Mouse (Mus musculus) CH12.LX (cell line): ENCODE data around the gene Mitf. TPM values are rescaled to one million over a fixed set of nuclear protein-coding genes. Genes with fewer than 3 reads are reported as not detected.

Source experiments
- DNase-seq: peaks from one replicate; pipeline ENCODE4 v3.0.0-alpha.2; 2013; ENCODE audit errors: extremely low read depth
- H3K27ac ChIP-seq: 2 replicates; pipeline ENCODE4 v1.5.1; 2012; ENCODE audit warnings: low read depth, mild to moderate bottlenecking, control low read depth, moderate library complexity; ENCODE audit not compliant: insufficient read depth
- H3K27me3 ChIP-seq: replicated peaks from 2 replicates; pipeline ENCODE3; 2012; ENCODE audit warnings: inconsistent platforms
- H3K36me3 ChIP-seq, 2 experiments: replicated peaks in 1 of 2; 2 replicates each; pipeline versions ENCODE3 to v1.6.1; 2012; ENCODE audit warnings: inconsistent platforms in 1 of 2, low read length in 1 of 2, mild to moderate bottlenecking in 1 of 2, mixed read lengths in 1 of 2, moderate library complexity in 1 of 2; ENCODE audit not compliant: control insufficient read depth in 1 of 2, insufficient read depth in 1 of 2
- H3K4me1 ChIP-seq, 2 experiments: 2 replicates each; pipeline ENCODE4 v1.6.1; 2012; ENCODE audit warnings: inconsistent platforms in 1 of 2, moderate library complexity in 1 of 2; ENCODE audit not compliant: insufficient read depth in 2 of 2, control insufficient read depth in 1 of 2
- H3K4me2 ChIP-seq: 2 replicates; pipeline ENCODE4 v1.6.1; 2012; ENCODE audit warnings: low read depth, mild to moderate bottlenecking, control low read depth; ENCODE audit not compliant: poor library complexity, insufficient read depth, severe bottlenecking
- H3K4me3 ChIP-seq, 3 experiments: fragments of 150-350 bp in 1 of 3; sonication (generic) in 1 of 3; replicated peaks in 1 of 3; 2 replicates each; pipeline versions ENCODE3 to v1.5.1; 2011 to 2012; ENCODE audit warnings: low read depth in 2 of 3, low read length in 2 of 3, mild to moderate bottlenecking in 2 of 3, moderate library complexity in 2 of 3, control low read depth in 1 of 3, improper control_type of control experiment in 1 of 3, inconsistent platforms in 1 of 3, mixed read lengths in 1 of 3; ENCODE audit not compliant: poor library complexity in 1 of 3
- H3K79me2 ChIP-seq: replicated peaks from 2 replicates; pipeline ENCODE4 v1.6.1; 2012; ENCODE audit warnings: mild to moderate bottlenecking, moderate library complexity; ENCODE audit not compliant: control insufficient read depth, poor library complexity, insufficient read depth, severe bottlenecking; ENCODE audit errors: extremely low read depth
- H3K9ac ChIP-seq: 2 replicates; pipeline ENCODE4 v1.6.1; 2012; ENCODE audit warnings: low read depth, mild to moderate bottlenecking, control low read depth, moderate library complexity; ENCODE audit not compliant: insufficient read depth
- H3K9me3 ChIP-seq: replicated peaks from 2 replicates; pipeline ENCODE3; 2012; ENCODE audit warnings: low read length, inconsistent platforms, mixed read lengths
- BHLHE40 ChIP-seq: IDR thresholded peaks from 2 replicates; pipeline ENCODE4 v1.6.1; 2011; ENCODE audit warnings: mild to moderate bottlenecking, low read depth, low read length, improper control_type of control experiment
- CHD1 ChIP-seq: IDR thresholded peaks from 2 replicates; pipeline ENCODE4 v1.6.1; 2012; ENCODE audit warnings: low read depth, low read length, improper control_type of control experiment, inconsistent platforms
- CTCF ChIP-seq, 2 experiments: IDR thresholded peaks in 1 of 2; conservative IDR thresholded peaks in 1 of 2; 2 replicates each; pipeline ENCODE4 v1.5.1; 2011 to 2012; ENCODE audit warnings: low read depth in 2 of 2, low read length in 2 of 2, improper control_type of control experiment in 1 of 2, inconsistent platforms in 1 of 2, mild to moderate bottlenecking in 1 of 2, moderate library complexity in 1 of 2
- E2F4 ChIP-seq: IDR thresholded peaks from 2 replicates; pipeline ENCODE4 v1.6.1; 2011; ENCODE audit warnings: low read depth, low read length, improper control_type of control experiment; ENCODE audit not compliant: insufficient replicate concordance
- ELF1 ChIP-seq: IDR thresholded peaks from 2 replicates; pipeline ENCODE4 v1.6.1; 2014; ENCODE audit warnings: low read depth, mild to moderate bottlenecking, inconsistent platforms, low read length, improper control_type of control experiment
- ETS1 ChIP-seq: conservative IDR thresholded peaks from 2 replicates; pipeline ENCODE4 v1.6.1; 2012; ENCODE audit warnings: low read depth, mild to moderate bottlenecking, inconsistent platforms, low read length, improper control_type of control experiment, moderate library complexity
- GABPA ChIP-seq: IDR thresholded peaks from 2 replicates; pipeline ENCODE4 v1.6.1; 2012; ENCODE audit warnings: low read depth, low read length, improper control_type of control experiment, inconsistent platforms; ENCODE audit not compliant: insufficient replicate concordance
- JUN ChIP-seq: IDR thresholded peaks from 2 replicates; pipeline ENCODE4 v1.6.1; 2011; ENCODE audit warnings: low read depth, mild to moderate bottlenecking, low read length, improper control_type of control experiment, moderate library complexity; ENCODE audit not compliant: insufficient read depth
- KAT2A ChIP-seq: IDR thresholded peaks from 2 replicates; pipeline ENCODE4 v1.6.1; 2012; ENCODE audit warnings: low read length, improper control_type of control experiment, inconsistent platforms; ENCODE audit not compliant: insufficient replicate concordance
- MAFK ChIP-seq: IDR thresholded peaks from 2 replicates; pipeline ENCODE4 v1.6.1; 2011; ENCODE audit warnings: low read length, improper control_type of control experiment; ENCODE audit not compliant: insufficient replicate concordance
- MAX ChIP-seq: IDR thresholded peaks from 2 replicates; pipeline ENCODE4 v1.6.1; 2011; ENCODE audit warnings: low read length, improper control_type of control experiment
- MAZ ChIP-seq: IDR thresholded peaks from 2 replicates; pipeline ENCODE4 v1.6.1; 2012; ENCODE audit warnings: low read depth, mild to moderate bottlenecking, inconsistent platforms, low read length, improper control_type of control experiment, moderate library complexity
- MXI1 ChIP-seq: IDR thresholded peaks from 2 replicates; pipeline ENCODE4 v1.6.1; 2011; ENCODE audit warnings: mild to moderate bottlenecking, low read depth, low read length, improper control_type of control experiment
- MYC ChIP-seq: IDR thresholded peaks from 2 replicates; pipeline ENCODE4 v1.6.1; 2011; ENCODE audit warnings: low read depth, mild to moderate bottlenecking, improper control_type of control experiment, low read length
- NELFE ChIP-seq: IDR thresholded peaks from 2 replicates; pipeline ENCODE4 v1.6.1; 2011; ENCODE audit warnings: low read depth, low read length, improper control_type of control experiment
- POLR2A ChIP-seq: IDR thresholded peaks from 2 replicates; pipeline ENCODE4 v1.6.1; 2011; ENCODE audit warnings: low read depth, mild to moderate bottlenecking, improper control_type of control experiment, low read length
- POLR2AphosphoS2 ChIP-seq: IDR thresholded peaks from 2 replicates; pipeline ENCODE4 v1.6.1; 2011; ENCODE audit warnings: low read depth, low read length, improper control_type of control experiment
- RAD21 ChIP-seq: IDR thresholded peaks from 2 replicates; pipeline ENCODE4 v1.6.1; 2011; ENCODE audit warnings: low read depth, mild to moderate bottlenecking, low read length, improper control_type of control experiment, moderate library complexity
- SIN3A ChIP-seq: IDR thresholded peaks from 2 replicates; pipeline ENCODE4 v1.6.1; 2012; ENCODE audit warnings: low read length, improper control_type of control experiment, inconsistent platforms
- SMC3 ChIP-seq: IDR thresholded peaks from 2 replicates; pipeline ENCODE4 v1.6.1; 2011; ENCODE audit warnings: low read depth, low read length, improper control_type of control experiment
- TBP ChIP-seq: conservative IDR thresholded peaks from 2 replicates; pipeline ENCODE4 v1.6.1; 2011; ENCODE audit warnings: low read depth, low read length, improper control_type of control experiment
- TCF12 ChIP-seq: IDR thresholded peaks from 2 replicates; pipeline ENCODE4 v1.6.1; 2014; ENCODE audit warnings: low read depth, mild to moderate bottlenecking, inconsistent platforms, low read length, improper control_type of control experiment
- UBTF ChIP-seq: IDR thresholded peaks from 2 replicates; pipeline ENCODE4 v1.6.1; 2012; ENCODE audit warnings: low read depth, mild to moderate bottlenecking, inconsistent platforms, low read length, improper control_type of control experiment, moderate library complexity
- USF1 ChIP-seq: IDR thresholded peaks from 2 replicates; pipeline ENCODE4 v1.6.1; 2014; ENCODE audit warnings: low read depth, mild to moderate bottlenecking, inconsistent platforms, low read length, improper control_type of control experiment
- USF2 ChIP-seq: conservative IDR thresholded peaks from 2 replicates; pipeline ENCODE4 v1.6.1; 2011; ENCODE audit warnings: low read depth, low read length, improper control_type of control experiment
- ZC3H11A ChIP-seq: IDR thresholded peaks from 2 replicates; pipeline ENCODE4 v1.6.1; 2012; ENCODE audit warnings: low read depth, mild to moderate bottlenecking, inconsistent platforms, low read length, improper control_type of control experiment
- ZMIZ1 ChIP-seq: IDR thresholded peaks from 2 replicates; pipeline ENCODE4 v1.6.1; 2012; ENCODE audit warnings: low read depth, mild to moderate bottlenecking, inconsistent platforms, low read length, improper control_type of control experiment
- dilution Hi-C: fragments of 300-500 bp; cut with MboI; formaldehyde crosslinking; loops from 2 replicates; pipeline ENCODE4 v1.14.3; 2020; ENCODE audit warnings: low sequenced_read_pairs; ENCODE audit not compliant: extremely low pct_unique_long_range_greater_than_20kb, extremely low pct_ligation_motif_present
- in situ Hi-C: fragments of 300-500 bp; cut with MboI; formaldehyde crosslinking; loops from 3 replicates; pipeline ENCODE4 v1.14.3; 2019; ENCODE audit warnings: low sequenced_read_pairs, low pct_ligation_motif_present, low pct_unique_long_range_greater_than_20kb, mixed read lengths
- polyA plus RNA-seq: library from polyadenylated mRNA; unstranded; fragments of >175 nt; gene quantifications from 2 replicates; pipeline ENCODE4 v1.2.1, GENCODE M21; 2012; ENCODE audit warnings: low read depth; ENCODE audit not compliant: insufficient read length
- total RNA-seq, 2 experiments: library from RNA; depleted of rRNA; stranded (reverse); fragments of 300-350 nt in 1 of 2; fragments of >200 nt in 1 of 2; gene quantifications; 2 replicates each; pipeline ENCODE4 v1.2.3; 2012 to 2014

Mitf gene
- total and polyA plus RNA-seq, 3 experiments: 3.4 to 4.7 (median 3.6) TPM

- H3K36me3 ChIP-seq: no peaks in the 10 kb centered on the region
- peaks cover 0 to 3% of the 10 kb centered on the region in 2 experiments; a peak in 1 of 4 replicates for H3K4me1 ChIP-seq
- no peak for TF ChIP-seq E2F4
- no peak for TF ChIP-seq CTCF (conservative IDR thresholded peaks at IDR 0.05 in 1 of 2, IDR thresholded peaks at IDR 0.05 in 1 of 2; ENCODE audit: low read depth in 2 of 2, low read length in 2 of 2)
- TF ChIP-seq MAX: no peak
- TF ChIP-seq UBTF: no peak
- no peak for TF ChIP-seq MXI1
- TF ChIP-seq USF1: no peak
- TF ChIP-seq GABPA: no peak
- no peak for TF ChIP-seq JUN
- TF ChIP-seq NELFE: no peak
- no peak for TF ChIP-seq SIN3A
- no peak for TF ChIP-seq CHD1
- TF ChIP-seq RAD21: no peak
- TF ChIP-seq MAZ: no peak
- no peak for TF ChIP-seq POLR2A
- TF ChIP-seq SMC3: no peak
- H3K27ac ChIP-seq: no peak overlapping the region
- H3K4me2 ChIP-seq: no peak overlapping the region
- H3K27me3 ChIP-seq: no peaks in the 10 kb centered on the region
- in situ Hi-C loops (no loop called here), dilution Hi-C loops (no loop called here)
- H3K79me2 ChIP-seq: no peaks in the 10 kb centered on the region
- H3K9ac ChIP-seq: no peak overlapping the region
- DNase-seq: no peak
- H3K9me3 ChIP-seq: no peaks in the 10 kb centered on the region
- no peak overlapping the region for H3K4me3 ChIP-seq
Measured at GRCm38 (mm10) chr6:97902205-97902604, 95.4 kb downstream of the Mitf start.

- no peaks in the 10 kb centered on the region for H3K27me3 ChIP-seq
- no peaks in the 10 kb centered on the region for H3K79me2 ChIP-seq
- H3K9me3 ChIP-seq: no peaks in the 10 kb centered on the region
- no peak overlapping the region for H3K9ac ChIP-seq
- H3K27ac ChIP-seq: no peak overlapping the region
- TF ChIP-seq POLR2AphosphoS2: no peak
- no peak for TF ChIP-seq SIN3A
- no peak for TF ChIP-seq BHLHE40
- TF ChIP-seq TCF12: no peak
- TF ChIP-seq ELF1: no peak
- no peak for TF ChIP-seq USF1
- no peak for TF ChIP-seq MYC
- no peak for TF ChIP-seq TBP
- TF ChIP-seq MAFK: no peak
- no peak for TF ChIP-seq MXI1
- no peak for TF ChIP-seq USF2
- TF ChIP-seq ZC3H11A: no peak
- TF ChIP-seq POLR2A: no peak
- TF ChIP-seq ZMIZ1: no peak
- no peak for TF ChIP-seq KAT2A
- TF ChIP-seq RAD21: no peak
- TF ChIP-seq ETS1: no peak
- TF ChIP-seq NELFE: no peak
- TF ChIP-seq, all 38 proteins: peak for 0
- Histone ChIP-seq H3K4me3 (no peak overlapping the region), H3K4me2 (no peak overlapping the region), H3K36me3 (no peaks in the 10 kb centered on the region), H3K4me1 (peaks cover 0 to 6% of the 10 kb centered on the region in 2 experiments; a peak in 1 of 4 replicates)
- in situ Hi-C loops (no loop called here), dilution Hi-C loops (no loop called here)
- DNase-seq: no peak
Measured at GRCm38 (mm10) chr6:97914768-97915167, 107.9 kb downstream of the Mitf start.
